Mouse (Mus musculus): ENCODE measurements at regions not wholly inside any gene's neighbourhood (a gene's known extent, or its start where the extent isn't known, plus 50 kb on each side); places are given as distances from the start of the nearest gene placed in this dataset.
"Not testable (repeated sequence)": the region's sequence is repeated elsewhere in the genome, so short reads cannot be mapped to it uniquely, and the experiment has no call there.

DNA sequence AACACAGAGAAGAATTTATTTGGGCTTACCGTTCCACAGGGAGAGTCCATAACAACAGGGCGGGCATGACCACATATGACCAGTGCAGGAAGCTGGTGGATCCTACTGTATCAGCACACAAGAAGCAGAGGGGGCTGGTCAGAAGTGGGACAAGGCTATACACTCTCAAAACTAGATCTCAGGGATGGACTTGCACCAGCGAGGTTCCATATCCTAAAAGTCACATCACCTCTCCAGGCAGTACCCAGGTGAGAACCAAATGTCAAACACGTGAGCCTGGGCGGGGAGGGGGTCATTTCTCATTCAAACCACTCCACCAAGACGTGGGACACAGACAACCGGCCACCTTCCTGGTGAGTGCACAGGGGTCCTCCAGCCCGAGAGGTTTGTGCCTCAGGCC, 167.9 kb downstream of the Basp1 start:
- DNase-seq (ENCODE audit: low read depth, low spot score), result no peak

DNA sequence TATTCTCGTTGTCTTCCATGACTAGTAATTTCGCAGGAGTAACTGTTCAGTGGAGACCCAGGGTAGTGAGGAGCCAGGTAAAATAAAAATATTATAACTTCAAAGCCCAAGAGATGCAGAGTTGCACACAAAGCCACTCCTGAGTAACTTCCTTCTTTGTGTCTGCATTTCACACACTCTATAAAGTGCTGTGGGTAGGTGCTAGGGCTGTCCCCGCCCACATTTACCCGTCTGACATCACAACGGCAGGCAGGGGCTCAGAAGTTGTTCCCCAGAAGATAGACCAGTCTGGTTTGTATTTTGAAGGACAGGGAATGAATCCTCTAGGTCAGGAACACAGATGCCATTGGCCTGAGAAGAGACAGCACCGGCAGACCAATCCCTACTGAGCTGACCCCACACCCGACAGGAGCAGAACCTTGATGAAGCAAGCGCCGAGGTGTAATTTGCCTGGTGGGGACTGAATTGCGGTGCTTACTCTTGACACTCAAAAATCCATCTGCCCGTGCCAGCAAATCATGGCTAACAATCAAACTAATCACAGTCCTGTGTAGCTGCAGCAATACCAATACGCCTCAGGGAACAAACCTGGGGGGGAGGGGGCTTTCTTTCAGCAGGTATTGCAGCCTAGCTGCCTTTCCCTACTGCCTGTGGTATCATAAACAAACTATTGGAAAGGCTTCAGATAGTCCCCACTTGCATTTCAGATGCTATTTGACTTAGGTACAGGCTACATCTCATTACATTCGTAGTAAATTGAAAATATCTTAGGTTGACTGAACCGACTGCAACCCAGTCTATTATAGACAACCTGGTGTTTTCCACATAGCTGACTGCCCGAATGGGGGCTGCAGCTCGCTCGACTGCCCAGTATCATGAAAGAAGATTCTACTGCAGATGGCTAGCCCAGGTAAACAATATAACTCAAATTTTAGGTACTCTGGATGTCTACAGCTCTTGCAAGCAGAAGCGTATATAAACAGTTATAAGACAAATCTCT, 175.6 kb downstream of the Basp1 start:
- DNase-seq (ENCODE audit: low read depth, low spot score), result no peak

DNA sequence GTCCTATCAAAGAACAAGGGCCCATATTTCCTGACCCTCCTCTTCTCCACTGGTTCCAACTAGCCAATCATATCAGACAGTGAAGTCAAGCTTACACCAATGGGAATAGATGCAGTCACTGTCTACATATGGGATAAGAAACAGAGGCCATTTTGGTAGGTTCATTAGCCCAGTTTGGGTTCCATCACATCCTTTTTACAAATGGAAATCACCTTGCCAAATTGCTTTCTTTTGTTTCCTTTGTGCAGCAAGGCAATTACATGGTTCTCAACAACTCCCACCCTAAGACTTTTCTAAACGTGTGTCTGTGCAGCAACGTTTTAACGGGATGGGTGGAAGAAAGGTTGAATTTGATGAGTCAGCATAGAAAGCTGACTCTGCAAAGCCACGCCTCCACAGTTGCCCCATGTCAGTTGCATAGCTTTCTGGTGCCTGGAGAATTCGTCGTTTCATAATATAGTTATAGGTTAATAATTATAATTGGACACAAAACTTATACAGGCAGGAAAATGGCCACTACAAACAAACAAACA, 177.3 kb downstream of the Basp1 start:
- DNase-seq (ENCODE audit: low read depth, low spot score), result peak; percentile 44

DNA sequence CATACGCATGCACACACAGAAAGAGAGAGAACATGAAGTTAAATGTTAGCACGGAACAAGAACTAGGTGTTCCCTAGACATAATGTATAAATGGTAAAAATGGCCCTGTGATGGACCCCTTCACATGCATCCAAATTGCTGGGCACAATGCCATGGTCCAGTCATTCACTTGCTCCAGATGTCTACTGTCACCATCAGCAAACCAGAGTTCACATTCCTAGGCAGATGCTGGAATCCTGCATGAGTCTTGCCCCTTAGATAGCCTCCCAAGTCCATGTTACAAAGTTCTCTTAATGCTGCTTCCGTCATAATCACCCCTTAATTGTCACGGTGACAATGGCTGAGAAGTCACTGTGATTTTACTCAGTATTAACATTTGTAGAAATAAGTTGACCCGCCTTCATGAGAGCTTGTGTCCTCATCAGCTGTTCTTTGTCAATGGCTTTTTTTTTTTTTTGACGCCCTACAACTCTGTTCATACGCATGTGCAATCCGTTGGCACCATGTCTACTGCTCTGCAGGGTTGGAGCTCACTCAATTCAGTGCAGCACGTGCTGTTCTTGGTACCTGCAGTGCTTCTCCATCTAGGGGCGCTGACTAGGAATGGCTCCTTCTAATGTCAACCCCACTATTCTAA, 179.4 kb downstream of the Basp1 start:
- no peak for DNase-seq (ENCODE audit: low read depth, low spot score)

DNA sequence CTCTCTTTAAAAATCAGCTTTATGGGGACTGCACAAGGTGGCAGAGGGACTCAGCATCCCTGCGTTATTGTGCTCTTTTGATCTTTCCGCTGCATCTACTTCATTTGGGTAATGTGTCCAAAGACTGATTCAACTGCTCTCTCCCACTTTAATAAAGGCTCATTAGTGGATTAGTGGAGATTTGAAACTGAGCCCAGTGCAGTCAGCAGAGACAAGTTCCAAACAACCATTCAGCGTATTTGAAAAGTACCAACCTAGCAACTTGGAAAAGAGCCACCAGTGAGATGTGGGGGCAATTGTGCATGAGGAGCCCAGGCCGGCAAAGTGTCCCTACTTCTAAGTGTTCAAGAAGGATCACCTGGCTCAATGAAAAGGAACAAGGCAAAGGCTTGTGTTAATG, 183.4 kb downstream of the Basp1 start:
- DNase-seq (ENCODE audit: low read depth, low spot score), result no peak

DNA sequence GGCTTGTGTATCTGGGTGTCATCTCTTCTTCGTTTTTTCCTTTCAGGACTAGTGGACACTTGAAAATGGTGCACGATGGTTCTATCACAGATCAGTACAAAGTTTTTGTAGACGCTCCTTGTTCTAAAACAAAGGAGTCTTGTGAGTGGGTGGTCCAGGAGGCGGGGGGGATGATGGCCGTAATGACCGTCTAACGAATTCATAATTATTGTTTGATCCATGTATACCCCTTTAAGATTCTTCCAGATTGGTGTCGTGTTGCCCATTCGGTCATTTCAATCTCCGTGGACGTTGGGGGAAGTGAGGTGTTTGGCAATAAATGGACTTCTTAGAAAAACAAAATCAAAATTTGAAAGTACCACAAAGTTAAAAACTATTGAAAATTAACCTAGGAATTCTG, 183.8 kb downstream of the Basp1 start:
- no peak for DNase-seq (ENCODE audit: low read depth, low spot score)

DNA sequence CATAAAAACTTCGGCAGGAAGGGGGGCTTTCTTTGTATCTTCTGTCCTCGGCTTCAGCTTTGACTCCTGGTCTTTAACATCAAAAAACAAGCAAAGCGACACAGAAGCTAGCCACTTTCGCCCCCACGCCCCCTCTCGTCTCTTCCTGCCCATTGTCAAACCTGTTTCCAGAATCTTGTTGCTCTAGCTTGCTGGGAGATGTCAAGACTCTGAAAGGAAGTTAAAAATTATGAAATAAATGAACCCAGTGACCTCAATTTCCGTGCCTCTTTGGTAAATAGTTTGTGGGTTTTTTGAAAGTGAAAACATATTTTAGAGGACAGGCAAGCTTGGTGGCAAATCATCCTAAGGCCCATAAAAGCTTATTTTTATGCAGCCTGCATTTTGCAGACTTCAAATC, 186.1 kb downstream of the Basp1 start:
- DNase-seq (ENCODE audit: low read depth, low spot score), result no peak

DNA sequence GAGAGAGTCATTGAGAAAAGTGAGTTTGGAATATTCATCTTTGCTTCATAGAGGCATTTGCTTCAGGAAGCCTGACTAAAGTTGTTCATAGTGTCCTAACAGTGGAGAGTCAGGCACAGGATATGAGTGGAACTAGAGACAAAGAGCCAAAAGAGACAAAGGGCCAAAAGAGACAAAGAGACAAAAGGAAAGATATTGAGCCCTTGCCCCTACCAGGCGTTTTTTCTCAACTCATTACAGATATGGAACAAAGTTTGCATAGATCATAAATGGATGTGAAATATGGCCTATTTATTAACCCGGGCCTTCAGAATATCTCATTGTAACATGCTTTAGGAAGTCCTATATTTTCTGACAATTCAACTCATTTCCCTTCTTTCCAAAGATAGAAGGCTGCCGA, 187.6 kb downstream of the Basp1 start:
- no peak for DNase-seq (ENCODE audit: low read depth, low spot score)

DNA sequence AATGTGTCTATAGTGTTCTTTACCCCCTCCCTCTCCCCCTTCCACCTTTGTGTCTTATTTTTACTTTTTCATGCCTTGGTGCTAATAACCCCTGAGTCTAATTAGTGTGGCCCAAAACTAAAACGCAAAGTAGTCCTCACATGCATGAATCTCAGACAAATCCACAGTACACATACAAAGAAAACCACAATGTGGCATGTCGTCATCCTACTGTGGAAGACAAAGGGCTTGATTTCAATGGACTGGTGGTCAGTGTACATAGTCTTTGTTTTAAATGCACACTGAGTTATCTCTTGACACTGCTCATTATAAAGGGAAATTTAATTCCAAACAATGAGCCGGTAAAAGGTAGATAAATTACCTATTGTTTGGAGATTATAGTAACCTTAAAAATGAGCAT, 188.1 kb downstream of the Basp1 start:
- no peak for DNase-seq (ENCODE audit: low read depth, low spot score)

DNA sequence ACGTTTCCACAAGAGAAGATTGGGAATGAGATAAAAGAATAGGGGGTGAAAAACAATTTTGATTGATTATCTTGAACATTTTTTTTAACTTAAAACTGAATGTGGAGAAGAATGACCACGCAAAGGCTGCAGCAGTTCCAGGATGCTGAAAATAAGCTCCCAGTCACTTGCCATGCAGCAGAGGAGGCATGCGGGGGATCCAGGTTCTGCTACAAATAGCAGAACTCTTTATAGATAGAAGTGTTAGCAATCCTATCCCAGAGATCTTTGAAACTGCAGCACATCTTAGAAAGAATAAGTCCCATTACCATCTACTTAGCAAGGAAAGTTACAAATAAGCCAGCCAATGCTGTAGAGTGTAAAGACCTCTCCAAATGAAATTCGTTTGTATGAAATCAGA, 191.8 kb downstream of the Basp1 start:
- DNase-seq (ENCODE audit: low read depth, low spot score), result no peak

DNA sequence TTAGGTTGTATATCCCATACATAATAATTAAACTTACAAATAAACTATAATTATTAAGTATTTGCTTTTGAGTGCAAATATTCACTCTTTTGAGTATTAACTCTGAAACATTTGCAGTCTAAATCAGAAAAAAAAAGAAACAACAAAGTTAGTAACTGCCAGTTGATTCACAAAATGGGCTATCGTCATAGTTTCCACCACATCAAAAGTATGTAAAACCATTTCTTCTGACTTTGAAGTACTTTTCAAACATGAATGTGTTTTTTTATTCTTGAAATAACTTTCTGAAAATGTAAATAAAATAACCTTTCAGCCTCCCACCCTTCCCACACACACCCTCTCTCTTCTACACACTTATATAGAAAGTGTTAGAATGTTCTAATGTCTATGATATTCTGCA, 197.2 kb downstream of the Basp1 start:
- DNase-seq (ENCODE audit: low read depth, low spot score), result no peak

DNA sequence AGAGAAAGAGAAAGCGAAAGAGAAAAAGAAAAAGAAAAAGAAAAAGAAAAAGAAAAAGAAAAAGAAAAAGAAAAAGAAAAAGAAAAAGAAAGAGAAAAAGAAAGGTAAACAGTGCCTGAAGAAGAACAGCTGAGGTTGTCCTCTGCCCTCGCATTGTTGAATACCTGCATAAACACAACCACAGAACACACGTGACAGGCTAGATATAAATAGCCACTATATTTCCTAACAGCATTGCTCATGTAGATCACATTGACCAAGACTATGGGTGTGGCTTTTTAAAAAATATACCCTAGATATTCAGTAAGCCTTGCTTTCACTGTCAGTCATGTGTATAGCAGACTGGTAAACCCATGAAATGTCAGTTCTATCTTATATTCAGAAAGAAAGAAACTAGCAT, 211.5 kb downstream of the Basp1 start:
- DNase-seq (ENCODE audit: low read depth, low spot score), result no peak

DNA sequence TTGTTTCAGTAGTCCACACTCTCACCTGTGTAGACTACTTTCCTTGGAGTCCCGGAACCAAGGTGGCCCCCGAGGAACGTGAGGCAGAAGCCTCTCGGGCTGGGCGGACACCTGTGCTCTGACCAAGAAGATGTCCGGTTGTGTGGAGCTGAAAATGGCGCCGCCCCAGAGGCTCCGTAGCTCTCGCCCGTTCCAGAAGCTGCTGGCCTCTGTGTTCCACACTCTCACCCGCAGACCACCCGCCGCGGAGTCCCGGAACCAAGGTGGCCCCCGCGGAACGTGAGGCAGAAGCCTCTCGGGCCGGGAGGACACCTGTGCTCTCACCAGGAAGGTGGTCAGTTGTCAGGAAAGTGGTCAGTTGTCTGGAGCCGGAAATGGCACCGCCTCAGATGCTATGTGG, 213.3 kb downstream of the Basp1 start:
- DNase-seq (ENCODE audit: low read depth, low spot score), result not testable (repeated sequence)

DNA sequence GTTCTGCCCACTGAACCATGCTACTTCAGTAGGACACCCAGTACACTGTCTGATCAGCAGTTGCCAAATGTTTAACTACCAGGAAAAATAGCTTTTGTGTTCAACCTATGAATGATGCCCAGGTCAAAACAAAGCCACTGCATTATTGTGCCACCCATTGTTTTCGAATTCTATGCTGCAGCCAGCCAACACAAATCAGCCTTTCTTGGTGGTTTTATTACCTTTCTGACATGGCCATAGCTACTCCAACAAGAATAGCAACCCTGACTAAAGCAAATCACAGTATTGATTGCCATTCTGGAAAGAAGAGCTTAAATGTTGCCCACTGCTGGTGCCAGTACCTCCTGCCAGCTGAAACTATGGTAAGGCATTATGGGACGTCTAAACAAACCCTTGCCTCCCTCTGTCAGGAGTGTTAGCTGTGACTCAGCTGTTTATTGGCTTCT, 225.7 kb downstream of the Basp1 start:
- DNase-seq (ENCODE audit: low read depth, low spot score), result no peak

DNA sequence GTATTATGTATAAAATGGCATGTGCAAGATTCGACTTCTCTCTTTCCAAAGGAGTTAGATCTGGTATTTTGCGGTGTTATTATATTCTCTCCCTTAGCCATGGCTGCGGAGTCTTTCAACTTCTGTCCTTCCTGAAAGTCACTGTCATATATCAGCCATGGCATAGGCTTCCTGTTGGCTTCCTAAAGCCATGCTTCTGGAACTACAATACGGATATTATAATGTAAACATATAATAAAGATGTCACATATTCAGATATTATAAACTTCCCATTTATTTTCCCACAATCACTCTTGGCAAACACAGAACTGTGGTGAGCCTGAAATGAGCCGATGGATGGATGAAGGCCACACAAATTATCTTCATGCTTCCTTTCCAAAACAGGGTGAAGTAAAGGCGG, 240.8 kb downstream of the Basp1 start:
- no peak for DNase-seq (ENCODE audit: low read depth, low spot score)

DNA sequence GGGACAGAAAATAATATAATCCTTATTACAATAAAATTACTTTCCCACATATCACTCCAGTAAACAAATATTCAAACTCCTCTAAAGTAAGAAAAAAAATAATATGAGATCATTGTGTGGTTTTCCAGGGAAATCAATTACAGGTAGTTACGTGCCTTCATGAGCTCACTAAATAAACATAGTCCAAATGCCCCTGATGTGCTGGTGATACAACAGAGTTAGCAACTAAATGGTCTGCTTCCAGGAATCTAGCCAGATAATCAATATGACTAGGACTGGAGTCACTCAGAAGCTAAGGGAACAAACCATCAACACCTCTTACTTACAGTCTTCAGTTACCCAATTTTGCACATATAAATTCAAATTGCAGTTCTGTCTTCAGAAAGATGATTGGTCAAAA, 267.2 kb downstream of the Basp1 start:
- DNase-seq (ENCODE audit: low read depth, low spot score), result no peak

DNA sequence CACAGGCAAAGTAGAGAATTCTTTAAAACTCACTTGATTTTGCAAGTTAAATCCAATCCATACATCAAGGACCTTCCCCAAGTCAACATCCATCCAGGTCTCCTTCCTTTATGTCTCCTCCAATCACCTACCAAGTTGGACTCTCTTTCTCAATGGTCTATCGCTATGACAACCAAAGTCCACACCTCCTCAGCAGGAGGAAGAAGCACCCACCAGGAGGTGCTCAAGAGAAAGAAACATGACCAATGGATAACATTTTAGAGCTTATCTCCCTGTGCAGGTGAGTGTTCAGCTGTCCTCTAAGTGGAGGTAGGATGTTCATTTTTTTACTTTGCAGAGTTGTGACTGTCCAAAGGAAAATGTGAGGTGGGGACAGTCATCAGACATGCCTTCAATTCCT, 269.3 kb downstream of the Basp1 start:
- peak; percentile 65 for DNase-seq (ENCODE audit: low read depth, low spot score)

DNA sequence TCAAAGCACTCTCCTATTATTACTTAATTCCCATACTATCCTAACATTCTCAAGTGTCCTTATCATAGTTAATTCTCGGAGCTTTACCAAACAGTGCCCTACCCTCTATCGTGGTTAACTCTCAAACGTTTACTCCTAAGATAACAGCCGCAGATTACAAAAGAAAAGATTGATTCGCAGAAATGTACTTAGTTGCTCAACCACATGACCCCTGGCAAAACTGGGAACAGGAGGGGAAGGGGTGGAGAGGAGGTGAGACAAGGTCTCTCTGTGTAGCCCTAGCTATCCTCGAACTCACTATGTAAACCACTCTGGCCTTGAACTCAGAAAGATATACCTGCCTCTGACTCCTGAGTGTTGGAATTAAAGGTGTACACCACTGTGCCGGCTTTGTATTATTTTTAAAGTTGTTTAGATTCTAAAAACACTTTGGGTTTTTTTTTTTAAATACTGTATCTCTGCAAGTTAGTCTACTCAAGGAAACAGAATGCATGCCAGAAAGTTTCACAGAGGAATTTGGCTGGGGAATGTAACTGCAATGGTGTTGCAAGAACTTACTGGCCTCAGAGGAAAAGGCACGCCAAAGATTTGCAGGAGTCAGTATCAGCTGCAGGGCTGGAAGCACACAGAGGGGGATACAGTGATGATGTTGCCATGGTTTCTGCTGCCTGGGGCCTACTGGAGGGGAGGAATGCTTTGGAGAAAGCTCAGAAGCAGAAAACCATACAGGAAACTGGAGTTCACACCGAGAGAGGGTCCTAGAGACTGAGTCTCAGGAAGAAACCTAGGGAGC, 273.0 kb downstream of the Basp1 start:
- no peak for DNase-seq (ENCODE audit: low read depth, low spot score)

DNA sequence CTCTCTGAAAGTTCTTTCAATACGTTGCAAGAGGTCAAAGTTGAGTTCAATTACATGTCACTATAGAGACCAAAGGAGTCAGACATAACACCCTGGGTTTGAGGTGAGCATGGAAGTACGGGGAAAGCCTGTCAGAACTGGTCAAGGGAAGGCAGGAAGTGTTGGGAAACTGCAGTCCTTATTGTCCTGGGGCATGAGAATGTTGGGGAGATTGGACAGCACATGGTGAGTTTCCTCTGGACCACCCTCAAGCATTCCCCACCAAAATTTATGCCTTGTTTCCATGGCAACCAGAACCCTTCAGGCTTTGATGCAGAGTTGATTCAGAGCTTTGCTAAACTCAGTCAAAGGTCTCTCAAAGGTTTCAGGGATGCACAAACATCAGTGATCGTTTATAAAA, 276.5 kb downstream of the Basp1 start:
- no peak for DNase-seq (ENCODE audit: low read depth, low spot score)

DNA sequence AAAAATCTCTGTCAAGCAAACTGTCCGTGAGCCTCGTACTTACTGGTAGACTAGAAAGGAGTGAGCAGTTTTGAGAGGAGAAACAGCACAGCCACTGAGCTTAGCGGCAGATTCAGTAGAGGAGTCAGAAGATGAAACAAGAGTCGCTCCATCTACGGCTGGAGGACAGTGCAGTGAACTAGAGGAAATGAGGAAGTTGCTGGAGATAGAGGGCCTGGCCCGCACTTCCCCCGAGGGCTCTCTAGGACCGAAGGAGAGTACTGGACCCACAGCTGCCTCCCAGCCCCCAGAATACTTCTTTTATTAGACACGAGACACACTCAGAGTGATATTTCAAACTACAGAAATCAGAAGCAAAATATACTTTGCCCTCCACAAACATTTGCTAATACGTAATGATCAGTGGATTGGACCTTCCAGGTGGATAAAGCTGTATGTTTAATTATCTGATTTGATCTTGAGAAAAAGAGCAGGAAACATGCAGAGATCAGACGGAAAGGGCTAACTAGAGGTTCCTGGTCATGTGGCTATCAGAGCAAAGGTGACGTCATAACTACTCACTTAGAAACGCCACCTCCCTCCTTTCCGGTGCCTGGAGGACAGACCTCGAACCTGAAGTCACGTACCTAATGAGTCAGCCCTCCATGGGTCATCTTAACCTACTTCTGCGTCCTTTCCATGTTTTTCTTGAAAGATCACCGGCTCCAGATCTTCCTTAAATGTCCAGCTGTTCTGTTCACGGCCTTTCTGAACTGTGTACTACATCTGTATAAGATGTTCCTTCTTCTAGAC, 277.9 kb downstream of the Basp1 start:
- DNase-seq (ENCODE audit: low read depth, low spot score), result no peak

DNA sequence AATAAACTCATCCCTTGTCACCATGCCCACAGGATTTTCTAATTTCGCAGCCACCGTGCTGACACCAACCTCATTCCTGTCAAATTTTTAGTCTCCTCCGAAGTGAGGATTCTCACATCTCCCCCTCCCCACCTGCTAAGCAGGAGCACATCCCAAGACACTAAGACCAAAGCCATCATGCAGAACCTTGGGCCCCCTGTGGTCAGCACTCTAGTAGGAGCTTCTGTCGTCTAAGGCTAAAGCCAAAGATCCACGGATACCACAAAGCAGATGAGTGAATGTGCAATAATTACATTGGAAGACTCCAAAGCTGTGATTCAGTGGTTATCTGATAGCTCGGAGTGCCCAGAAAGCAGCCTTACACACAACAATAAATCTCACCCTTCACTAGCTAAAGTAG, 283.5 kb downstream of the Basp1 start:
- no peak for DNase-seq (ENCODE audit: low read depth, low spot score)

All from ES-CJ7 (cell line).